Mouse (Mus musculus) heart, postnatal 0 days (tissue): ENCODE measurements around the gene Npepps.

Experiments
- CTCF ChIP-seq: IDR thresholded peaks from 2 replicates; pipeline ENCODE4 v1.5.1; 2016; ENCODE audit warnings: antibody characterized with exemption, control low read depth, low read depth
- EP300 ChIP-seq: IDR thresholded peaks from 2 replicates; pipeline ENCODE4 v1.6.1; 2016; ENCODE audit warnings: antibody characterized with exemption, low read depth

- TF ChIP-seq CTCF (no peak), EP300 (no peak)
Measured at GRCm38 (mm10) chr11:97191915-97192620, 88.4 kb downstream of the Npepps start.
